Mouse (Mus musculus) liver, embryonic 14.5 days (tissue): ENCODE measurements around the gene H2al1c.
"Not testable (repeated sequence)": the region's sequence is repeated elsewhere in the genome, so short reads cannot be mapped to it uniquely, and the experiment has no call there.

Experiments used
- CTCF ChIP-seq: IDR thresholded peaks from 2 replicates; pipeline ENCODE4 v1.5.1; 2016; ENCODE audit warnings: antibody characterized with exemption, low read depth, control low read depth
- EP300 ChIP-seq: IDR thresholded peaks from 2 replicates; pipeline ENCODE4 v1.6.1; 2016; ENCODE audit warnings: antibody characterized with exemption, low read depth

DNA sequence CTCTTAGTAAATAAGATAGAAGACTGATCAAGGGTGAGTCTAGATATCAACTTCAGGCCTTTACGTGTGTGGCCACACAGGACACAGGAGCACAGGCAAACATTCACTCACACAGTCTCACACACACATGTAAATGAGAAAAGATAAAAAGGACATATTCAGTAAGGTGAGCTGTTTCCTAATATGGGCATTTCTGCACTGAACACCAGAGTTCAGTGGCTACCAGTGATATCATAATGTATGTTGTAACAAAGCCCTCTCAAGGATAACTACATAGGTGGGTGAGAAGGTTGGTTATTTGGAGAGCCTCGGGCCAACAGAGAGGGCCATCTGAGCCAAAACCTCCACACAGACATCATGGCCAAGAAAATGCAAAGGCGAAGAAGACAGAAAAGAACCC lies 6.2 kb downstream of the H2al1c start, which contains the start of gene H2al1e:
- not testable (repeated sequence) for TF ChIP-seq CTCF, EP300
